ENCODE assay signal across 18 mouse cellular contexts in genomic region chr14:106379645-106380044, GRCm38 (mm10).
"Had no signal": no experiment of that assay in that cellular context is flagged by ENCODE, and none has a peak within 500 bp of the region (broad histone marks: within the 10 kb centered on the region; RNA-seq: fewer than 3 reads in every experiment).

No protein-coding gene starts in this region.

- H3K9me3 ChIP-seq: midbrain, embryonic 10.5 days; midbrain, embryonic 12.5 days; neural tube, embryonic 13.5 days; neural tube, embryonic 15.5 days had no signal

- H3K9ac ChIP-seq: lung, embryonic 14.5 days; midbrain, embryonic 12.5 days; neural tube, embryonic 13.5 days; neural tube, embryonic 15.5 days had no signal

- H3K27me3 ChIP-seq: midbrain, embryonic 12.5 days; neural tube, embryonic 13.5 days; neural tube, embryonic 15.5 days had no signal

- H3K4me3 ChIP-seq: midbrain, embryonic 10.5 days; midbrain, embryonic 12.5 days; myocyte; neural tube, embryonic 13.5 days; neural tube, embryonic 15.5 days had no signal

- H3K4me1 ChIP-seq: midbrain, embryonic 10.5 days; midbrain, embryonic 12.5 days; neural tube, embryonic 13.5 days; neural tube, embryonic 15.5 days had no signal

- H3K4me2 ChIP-seq: lung, embryonic 14.5 days; midbrain, embryonic 12.5 days; neural tube, embryonic 13.5 days; neural tube, embryonic 15.5 days had no signal

- ATAC-seq: midbrain, embryonic 16.5 days had no signal

- H3K27ac ChIP-seq: midbrain, embryonic 10.5 days; midbrain, embryonic 12.5 days; neural tube, embryonic 13.5 days; neural tube, embryonic 15.5 days had no signal

- H3K36me3 ChIP-seq: midbrain, embryonic 10.5 days; midbrain, embryonic 12.5 days; neural tube, embryonic 13.5 days; neural tube, embryonic 15.5 days had no signal

- DNase-seq: lung, postnatal 10 days; lung, postnatal 4 days; midbrain, embryonic 14.5 days; retina, postnatal 1 day; right cerebral cortex, adult 18-20 months; right cerebral cortex, postnatal 25 days; right cerebral cortex, postnatal 4 days; spleen, adult 18-20 months; thymus, adult 18-20 months; thymus, postnatal 14 days; thymus, postnatal 36 days had no signal
